Mouse (Mus musculus) forebrain, embryonic 11.5 days (tissue): ENCODE measurements around the gene Espl1. TPM values are rescaled to one million over a fixed set of nuclear protein-coding genes. Genes with fewer than 3 reads are reported as not detected.
"Not testable (repeated sequence)": the region's sequence is repeated elsewhere in the genome, so short reads cannot be mapped to it uniquely, and the experiment has no call there.

Source experiments
- ATAC-seq: fragments of 200-750 bp; cut with Nextera tagmentation; replicated peaks from 2 replicates; pipeline ENCODE4 v1.8.0; 2017; ENCODE audit warnings: moderate TSS enrichment; ENCODE audit not compliant: low FRiP score
- DNase-seq: peaks from one replicate; pipeline ENCODE4 v3.0.0-alpha.2; 2017; ENCODE audit warnings: low spot score
- H3K27ac ChIP-seq: fragments of 300-500 bp; sonication (generic); 2 replicates; pipeline ENCODE4 v1.5.1; 2014; ENCODE audit warnings: low read depth, low read length
- H3K27me3 ChIP-seq: fragments of 300-500 bp; sonication (generic); 2 replicates; pipeline ENCODE4 v1.6.1; 2014; ENCODE audit warnings: mild to moderate bottlenecking, low read length, mixed read lengths; ENCODE audit not compliant: control insufficient read depth, insufficient read depth
- H3K36me3 ChIP-seq: fragments of 300-500 bp; sonication (generic); 2 replicates; pipeline ENCODE4 v1.6.1; 2014; ENCODE audit warnings: mild to moderate bottlenecking, low read length, moderate library complexity, mixed read lengths; ENCODE audit not compliant: control insufficient read depth, insufficient read depth
- H3K4me1 ChIP-seq: fragments of 300-500 bp; sonication (generic); replicated peaks from 2 replicates; pipeline ENCODE4 v1.6.1; 2014; ENCODE audit warnings: low read length, mixed read lengths; ENCODE audit not compliant: control insufficient read depth, insufficient read depth
- H3K4me2 ChIP-seq: fragments of 300-500 bp; sonication (generic); 2 replicates; pipeline ENCODE4 v1.6.1; 2014; ENCODE audit warnings: low read depth, mild to moderate bottlenecking, low read length, moderate library complexity, mixed read lengths; ENCODE audit not compliant: severe bottlenecking
- H3K4me3 ChIP-seq: fragments of 300-500 bp; sonication (generic); 2 replicates; pipeline ENCODE4 v1.5.1; 2014; ENCODE audit warnings: low read depth, low read length
- H3K9ac ChIP-seq: fragments of 300-500 bp; sonication (generic); 2 replicates; pipeline ENCODE4 v1.6.1; 2014; ENCODE audit warnings: low read length
- H3K9me3 ChIP-seq: fragments of 300-500 bp; sonication (generic); 2 replicates; pipeline ENCODE4 v1.6.1; 2016; ENCODE audit warnings: low read length, mixed read lengths; ENCODE audit not compliant: control insufficient read depth
- WGBS: fragments of 180-500 bp; shearing (Covaris S2); extraction: QIAGEN DNeasy Blood & Tissue Kit; methylation state at CpG from one replicate; pipeline ENCODE4 v1.1.7; 2014; 5-methylcytosine and 5-hydroxymethylcytosine counted together
- polyA plus RNA-seq: library from polyadenylated mRNA; unstranded; fragments of >200 nt; fragmentation: Nextera tagmentation; extraction: Ambion mirVana; gene quantifications from 2 replicates; pipeline ENCODE4 v1.2.1, GENCODE M21; 2014

The Espl1 gene
- polyA plus RNA-seq, 1 experiment from 2014 or later, result 58.3 TPM

GRCm38 (mm10) chr15:102315292-102315691, 19.2 kb downstream of the Espl1 start:
- H3K4me1 ChIP-seq, result no peaks in the 10 kb centered on the region
- H3K27ac ChIP-seq, result no peak overlapping the region
- no peak overlapping the region for H3K4me3 ChIP-seq
- no peaks in the 10 kb centered on the region for H3K9me3 ChIP-seq
- DNase-seq (peak; percentile 49), ATAC-seq (no peak)
- WGBS, result 93% methylated on average over 8 of the region's 8 CpGs
- H3K27me3 ChIP-seq, result no peaks in the 10 kb centered on the region
- H3K9ac ChIP-seq, result no peak overlapping the region
- peaks cover 11% of the 10 kb centered on the region; the same call in 1 of the 2 replicates for H3K36me3 ChIP-seq
- H3K4me2 ChIP-seq, result no peak overlapping the region

- H3K27me3 ChIP-seq, result no peaks in the 10 kb centered on the region
- no peaks in the 10 kb centered on the region for H3K4me1 ChIP-seq
- peaks cover 14% of the 10 kb centered on the region; the same call in 1 of the 2 replicates for H3K36me3 ChIP-seq
- no peaks in the 10 kb centered on the region for H3K9me3 ChIP-seq
- no peak overlapping the region for H3K9ac ChIP-seq
- no peak overlapping the region for H3K27ac ChIP-seq
- H3K4me3 ChIP-seq, result no peak overlapping the region
- WGBS, result 85% methylated on average over 6 of the region's 6 CpGs
- no peak overlapping the region for H3K4me2 ChIP-seq
- DNase-seq, result peak; percentile 55
- ATAC-seq, result no peak
Observed at GRCm38 (mm10) chr15:102316263-102316662, 20.2 kb downstream of the Espl1 start.

- H3K4me1 ChIP-seq, result no peaks in the 10 kb centered on the region; the same call in 1 of the 2 replicates
- ATAC-seq (no peak; the same call in 1 of the 2 replicates), DNase-seq (no peak)
- peaks cover 3% of the 10 kb centered on the region; the same call in 1 of the 2 replicates for H3K36me3 ChIP-seq
- H3K27ac ChIP-seq, result no peak overlapping the region
- 73% methylated on average over 12 of the region's 12 CpGs for WGBS
- no peak overlapping the region for H3K4me3 ChIP-seq
- H3K27me3 ChIP-seq, result no peaks in the 10 kb centered on the region
- no peaks in the 10 kb centered on the region for H3K9me3 ChIP-seq
- H3K9ac ChIP-seq, result no peak overlapping the region
- no peak overlapping the region for H3K4me2 ChIP-seq
Observed at GRCm38 (mm10) chr15:102324654-102325473, 28.8 kb downstream of the Espl1 start.

- under 1% methylated on average over 40 of the region's 40 CpGs for WGBS
- H3K36me3 ChIP-seq, result peaks cover 5% of the 10 kb centered on the region; the same call in 1 of the 2 replicates
Observed at GRCm38 (mm10) chr15:102326022-102326576, 30.0 kb downstream of the Espl1 start, which contains the start of gene Pfdn5. TSS of gene Pfdn5 (plus strand) at chr15:102326116.

GRCm38 (mm10) chr15:102326892-102327291, 30.8 kb downstream of the Espl1 start:
- H3K4me3 ChIP-seq, result peak overlapping the region; percentile 60
- WGBS, result 74% methylated on average over 8 of the region's 8 CpGs
- peaks cover 5% of the 10 kb centered on the region; the same call in 1 of the 2 replicates for H3K36me3 ChIP-seq

More at GRCm38 (mm10) chr15:102326022-102326576, 30.0 kb downstream of the Espl1 start, which contains the start of gene Pfdn5:
- peak; percentile 90 for DNase-seq
- Histone ChIP-seq H3K9me3 (no peaks in the 10 kb centered on the region), H3K4me2 (peak within 1 kb of the TSS; percentile 77), H3K4me3 (peak within 1 kb of the TSS; percentile 60), H3K4me1 (peaks cover 1% of the 10 kb centered on the region; the same call in 1 of the 2 replicates), H3K9ac (peak within 1 kb of the TSS; percentile 73), H3K27me3 (no peaks in the 10 kb centered on the region), H3K27ac (no peak within 1 kb of the TSS)
- ATAC-seq, result peak; percentile 91

GRCm38 (mm10) chr15:102331610-102332015, 35.5 kb downstream of the Espl1 start, which contains the start of gene Myg1:
TSS of gene Myg1 (plus strand) at chr15:102331709.
- Histone ChIP-seq H3K4me3 (peak within 1 kb of the TSS; percentile 78), H3K9ac (peak within 1 kb of the TSS; percentile 77), H3K4me1 (peaks cover 9% of the 10 kb centered on the region; the same call in 1 of the 2 replicates), H3K4me2 (peak within 1 kb of the TSS; percentile 87), H3K27me3 (no peaks in the 10 kb centered on the region), H3K27ac (peak within 1 kb of the TSS; percentile 37; the same call in 1 of the 2 replicates), H3K9me3 (no peaks in the 10 kb centered on the region), H3K36me3 (peaks cover 5% of the 10 kb centered on the region; the same call in 1 of the 2 replicates)
- peak; percentile 87 for DNase-seq
- ATAC-seq, result peak; percentile 95
- under 1% methylated on average over 30 of the region's 30 CpGs for WGBS

More at GRCm38 (mm10) chr15:102326892-102327291, 30.8 kb downstream of the Espl1 start:
- Histone ChIP-seq H3K9me3 (no peaks in the 10 kb centered on the region), H3K27me3 (no peaks in the 10 kb centered on the region), H3K9ac (peak overlapping the region; percentile 73), H3K4me1 (peaks cover 4% of the 10 kb centered on the region; the same call in 1 of the 2 replicates), H3K27ac (no peak overlapping the region), H3K4me2 (peak overlapping the region; percentile 77)
- no peak for DNase-seq
- ATAC-seq, result no peak

- Histone ChIP-seq H3K4me1 (peaks cover 9% of the 10 kb centered on the region; the same call in 1 of the 2 replicates), H3K4me2 (no peak overlapping the region), H3K36me3 (peaks cover 12% of the 10 kb centered on the region; the same call in 1 of the 2 replicates), H3K9ac (no peak overlapping the region), H3K27ac (no peak overlapping the region), H3K4me3 (no peak overlapping the region), H3K9me3 (no peaks in the 10 kb centered on the region), H3K27me3 (no peaks in the 10 kb centered on the region)
- ATAC-seq (no peak), DNase-seq (no peak)
- WGBS, result 87% methylated on average over 8 of the region's 8 CpGs
Observed at GRCm38 (mm10) chr15:102335254-102335653, 39.2 kb downstream of the Espl1 start.

GRCm38 (mm10) chr15:102335925-102336324, 39.9 kb downstream of the Espl1 start:
- peaks cover 12% of the 10 kb centered on the region; the same call in 1 of the 2 replicates for H3K36me3 ChIP-seq
- not testable (repeated sequence) for H3K4me1 ChIP-seq, ATAC-seq, H3K4me2 ChIP-seq, DNase-seq, H3K9me3 ChIP-seq, H3K27ac ChIP-seq, H3K9ac ChIP-seq, H3K4me3 ChIP-seq, H3K27me3 ChIP-seq
- WGBS, result 89% methylated on average over 5 of the region's 5 CpGs
